Mouse (Mus musculus): ENCODE measurements around the gene Cpt2. TPM values are rescaled to one million over a fixed set of nuclear protein-coding genes. Genes with fewer than 3 reads are reported as not detected.

Cpt2 gene
- polyA plus RNA-seq, 1 experiment from 2014 or later, result 54.6 TPM

DNA sequence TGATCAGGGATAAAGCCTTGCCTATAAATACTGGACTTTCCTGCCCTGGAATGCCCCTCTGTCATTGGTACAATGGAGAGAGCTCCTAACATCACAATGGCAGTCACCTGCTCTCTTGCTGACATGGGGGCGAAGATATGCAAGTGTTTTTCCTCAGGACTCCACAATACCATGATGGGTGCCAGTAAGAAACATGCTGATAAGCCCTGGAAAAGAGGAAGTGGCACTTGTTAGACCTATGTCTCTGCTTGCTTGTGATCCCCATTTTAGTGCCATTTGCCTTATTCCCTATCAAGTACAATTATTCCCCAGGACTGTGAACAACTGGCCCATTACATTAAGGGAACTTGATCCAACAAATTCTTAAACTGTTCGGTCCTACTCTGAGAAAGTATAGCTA is 5.3 kb upstream of the Cpt2 start:
- Histone ChIP-seq H3K4me3 (replicated peaks; ENCODE audit: low read length) (no peak overlapping the region), H3K27me3 (ENCODE audit: control insufficient read depth, insufficient read depth, low read length) (no peaks in the 10 kb centered on the region), H3K4me2 (ENCODE audit: low read depth, low read length) (no peak overlapping the region), H3K9me3 (replicated peaks; ENCODE audit: control insufficient read depth, low read length) (no peaks in the 10 kb centered on the region), H3K4me1 (ENCODE audit: control insufficient read depth, insufficient read depth, low read length) (no peaks in the 10 kb centered on the region), H3K36me3 (ENCODE audit: control insufficient read depth, insufficient read depth, low read length) (no peaks in the 10 kb centered on the region), H3K27ac (ENCODE audit: low read length) (no peak overlapping the region), H3K9ac (ENCODE audit: low read length) (no peak overlapping the region)
- no peak for ATAC-seq (ENCODE audit: insufficient read depth, low FRiP score)
- 81% methylated on average over 2 of the region's 2 CpGs for WGBS

DNA sequence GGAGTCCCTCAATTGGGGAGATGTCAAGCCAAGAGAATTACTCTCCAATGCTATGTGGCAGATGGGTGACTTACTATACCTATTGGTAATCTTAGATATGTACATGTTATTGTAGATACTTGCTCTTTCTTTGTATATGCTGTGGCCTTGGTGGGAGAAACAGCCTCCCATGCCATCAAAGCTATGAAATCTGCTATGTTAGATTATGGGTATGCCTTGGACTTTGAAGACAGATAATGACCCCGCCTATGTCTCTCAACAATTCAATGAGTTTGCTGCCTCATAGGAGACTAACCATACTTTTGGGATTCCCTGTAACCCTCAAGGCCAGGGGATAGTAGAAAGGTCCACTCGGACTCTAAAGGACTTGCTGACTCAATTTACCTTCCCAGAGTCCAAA is 4.9 kb upstream of the Cpt2 start:
- H3K4me1 ChIP-seq (ENCODE audit: control insufficient read depth, insufficient read depth, low read length), result no peaks in the 10 kb centered on the region
- H3K4me2 ChIP-seq (ENCODE audit: low read depth, low read length), result no peak overlapping the region
- WGBS, result 55% methylated on average over 2 of the region's 2 CpGs
- H3K36me3 ChIP-seq (ENCODE audit: control insufficient read depth, insufficient read depth, low read length), result no peaks in the 10 kb centered on the region
- no peak overlapping the region for H3K27ac ChIP-seq (ENCODE audit: low read length)
- no peaks in the 10 kb centered on the region for H3K9me3 ChIP-seq (replicated peaks; ENCODE audit: control insufficient read depth, low read length)
- no peaks in the 10 kb centered on the region for H3K27me3 ChIP-seq (ENCODE audit: control insufficient read depth, insufficient read depth, low read length)
- no peak for ATAC-seq (ENCODE audit: insufficient read depth, low FRiP score)
- H3K9ac ChIP-seq (ENCODE audit: low read length), result no peak overlapping the region
- H3K4me3 ChIP-seq (replicated peaks; ENCODE audit: low read length), result no peak overlapping the region

DNA sequence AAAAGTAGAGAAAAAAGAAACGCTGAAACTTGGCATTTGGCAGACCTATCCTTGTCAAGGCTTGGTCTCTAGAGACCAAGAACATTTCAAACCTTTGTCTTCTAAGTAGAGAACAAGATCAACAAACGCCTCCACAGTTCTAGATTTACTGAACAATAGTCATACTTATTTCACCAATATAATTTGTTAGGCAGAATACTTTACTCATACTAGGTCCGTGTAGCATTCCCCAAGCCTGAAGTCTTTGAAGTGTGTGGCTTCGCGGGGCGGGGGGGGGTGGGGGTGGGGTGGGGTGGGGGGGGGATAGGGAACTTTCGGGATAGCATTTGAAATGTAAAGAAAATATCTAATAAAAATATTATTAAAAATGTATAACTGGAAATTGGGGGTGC is 389 bp upstream of the Cpt2 start:
- Histone ChIP-seq H3K4me1 (ENCODE audit: control insufficient read depth, insufficient read depth, low read length) (peaks cover 21% of the 10 kb centered on the region), H3K27me3 (ENCODE audit: control insufficient read depth, insufficient read depth, low read length) (no peaks in the 10 kb centered on the region), H3K9ac (ENCODE audit: low read length) (peak overlapping the region; percentile 95; the same call in 1 of the 2 replicates), H3K27ac (ENCODE audit: low read length) (peak overlapping the region; percentile 83), H3K36me3 (ENCODE audit: control insufficient read depth, insufficient read depth, low read length) (no peaks in the 10 kb centered on the region), H3K4me2 (ENCODE audit: low read depth, low read length) (peak overlapping the region; percentile 74), H3K4me3 (replicated peaks; ENCODE audit: low read length) (peak overlapping the region; percentile 88), H3K9me3 (replicated peaks; ENCODE audit: control insufficient read depth, low read length) (no peaks in the 10 kb centered on the region)
- WGBS, result 36% methylated on average over 7 of the region's 7 CpGs
- no peak for ATAC-seq (ENCODE audit: insufficient read depth, low FRiP score)

DNA sequence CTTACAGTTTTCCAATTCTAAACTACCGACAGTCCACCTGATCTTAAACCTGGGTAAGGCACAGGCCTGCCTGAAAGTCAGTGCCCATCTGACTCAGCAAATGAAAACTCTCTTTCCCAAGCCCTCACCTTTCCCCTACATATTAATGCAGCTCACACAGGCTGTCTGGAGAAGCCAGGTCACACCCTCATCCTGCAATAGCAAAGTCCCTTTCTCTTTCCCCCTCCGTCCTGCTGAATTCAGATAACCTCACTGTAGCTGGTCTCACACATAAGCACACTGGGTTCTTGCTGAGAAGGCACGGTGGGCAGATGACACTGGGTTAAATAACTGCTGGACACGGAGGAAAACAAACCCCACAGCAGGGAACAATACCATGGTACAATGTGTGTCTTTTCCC is 1.5 kb downstream of the Cpt2 start:
- Histone ChIP-seq H3K9me3 (replicated peaks; ENCODE audit: control insufficient read depth, low read length) (no peaks in the 10 kb centered on the region), H3K36me3 (ENCODE audit: control insufficient read depth, insufficient read depth, low read length) (no peaks in the 10 kb centered on the region), H3K4me1 (ENCODE audit: control insufficient read depth, insufficient read depth, low read length) (peaks cover 21% of the 10 kb centered on the region), H3K4me2 (ENCODE audit: low read depth, low read length) (peak overlapping the region; percentile 74), H3K4me3 (replicated peaks; ENCODE audit: low read length) (peak overlapping the region; percentile 88), H3K9ac (ENCODE audit: low read length) (peak overlapping the region; percentile 95), H3K27ac (ENCODE audit: low read length) (peak overlapping the region; percentile 83), H3K27me3 (ENCODE audit: control insufficient read depth, insufficient read depth, low read length) (no peaks in the 10 kb centered on the region)
- 52% methylated on average over 4 of the region's 4 CpGs for WGBS
- ATAC-seq (ENCODE audit: insufficient read depth, low FRiP score), result peak; percentile 45

DNA sequence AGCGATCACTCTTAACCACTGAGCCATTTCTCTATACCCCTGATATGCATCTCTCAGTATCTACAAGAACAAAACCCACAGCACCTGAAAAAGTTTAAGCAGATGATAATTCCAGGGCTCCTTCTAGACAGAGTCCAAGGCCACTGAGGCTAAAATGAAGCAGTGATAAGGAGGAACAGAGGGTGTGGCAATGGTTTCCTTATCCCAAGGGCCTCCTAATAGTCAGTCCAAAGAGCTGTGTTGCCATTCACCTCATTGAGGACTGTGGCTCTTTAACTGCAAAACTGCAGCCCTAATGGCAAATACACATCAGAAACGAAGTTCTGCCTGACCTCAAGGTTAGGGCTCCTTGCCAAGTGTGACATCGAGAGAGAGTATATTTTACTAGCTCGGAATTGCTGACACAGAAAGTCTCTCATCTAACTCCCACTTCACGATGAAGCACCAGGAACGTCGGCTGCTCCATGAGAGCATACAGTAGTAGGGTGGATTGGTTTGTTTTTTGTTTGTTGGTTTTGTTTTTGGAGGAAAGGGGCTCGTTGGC is 2.2 kb downstream of the Cpt2 start:
- no peak for ATAC-seq (ENCODE audit: insufficient read depth, low FRiP score)

DNA sequence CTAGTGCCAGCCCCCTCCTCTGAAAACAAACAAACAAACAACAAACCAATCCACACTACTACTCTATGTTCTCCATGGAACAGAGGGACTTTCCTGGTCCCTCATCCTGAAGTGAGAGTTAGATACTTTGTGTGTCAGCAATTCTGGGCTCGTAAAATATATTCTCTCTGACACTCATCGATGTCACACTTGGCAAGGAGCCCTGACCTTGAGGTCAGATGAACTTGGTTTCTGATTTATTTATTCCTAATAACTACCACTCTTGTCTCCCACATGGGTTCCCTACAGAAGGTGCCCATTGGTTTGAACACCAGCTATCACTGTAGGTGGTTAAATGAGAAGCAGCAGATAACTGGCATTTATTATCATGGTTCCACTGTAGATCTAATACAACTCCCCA is 3.1 kb downstream of the Cpt2 start:
- H3K27ac ChIP-seq (ENCODE audit: low read length), result no peak overlapping the region
- ATAC-seq (ENCODE audit: insufficient read depth, low FRiP score), result no peak
- no peak overlapping the region for H3K4me2 ChIP-seq (ENCODE audit: low read depth, low read length)
- 75% methylated on average over 2 of the region's 2 CpGs for WGBS
- no peak overlapping the region for H3K9ac ChIP-seq (ENCODE audit: low read length)
- no peaks in the 10 kb centered on the region for H3K9me3 ChIP-seq (replicated peaks; ENCODE audit: control insufficient read depth, low read length)
- no peaks in the 10 kb centered on the region for H3K27me3 ChIP-seq (ENCODE audit: control insufficient read depth, insufficient read depth, low read length)
- H3K4me1 ChIP-seq (ENCODE audit: control insufficient read depth, insufficient read depth, low read length), result peaks cover 21% of the 10 kb centered on the region
- H3K36me3 ChIP-seq (ENCODE audit: control insufficient read depth, insufficient read depth, low read length), result no peaks in the 10 kb centered on the region
- no peak overlapping the region for H3K4me3 ChIP-seq (replicated peaks; ENCODE audit: low read length)

More for the DNA sequence above, 2.2 kb downstream of the Cpt2 start:
- H3K27ac ChIP-seq (ENCODE audit: low read length), result peak overlapping the region; percentile 32; the same call in 1 of the 2 replicates
- 0 out of 2 replicates have a peak overlapping the region, but pooled peaks have one; percentile 3 for H3K9ac ChIP-seq (ENCODE audit: low read length)
- H3K9me3 ChIP-seq (replicated peaks; ENCODE audit: control insufficient read depth, low read length), result no peaks in the 10 kb centered on the region
- H3K27me3 ChIP-seq (ENCODE audit: control insufficient read depth, insufficient read depth, low read length), result no peaks in the 10 kb centered on the region
- peaks cover 21% of the 10 kb centered on the region for H3K4me1 ChIP-seq (ENCODE audit: control insufficient read depth, insufficient read depth, low read length)
- no peaks in the 10 kb centered on the region for H3K36me3 ChIP-seq (ENCODE audit: control insufficient read depth, insufficient read depth, low read length)
- H3K4me3 ChIP-seq (replicated peaks; ENCODE audit: low read length), result no peak overlapping the region
- peak overlapping the region; percentile 74; the same call in 1 of the 2 replicates for H3K4me2 ChIP-seq (ENCODE audit: low read depth, low read length)
- 54% methylated on average over 8 of the region's 8 CpGs for WGBS

DNA sequence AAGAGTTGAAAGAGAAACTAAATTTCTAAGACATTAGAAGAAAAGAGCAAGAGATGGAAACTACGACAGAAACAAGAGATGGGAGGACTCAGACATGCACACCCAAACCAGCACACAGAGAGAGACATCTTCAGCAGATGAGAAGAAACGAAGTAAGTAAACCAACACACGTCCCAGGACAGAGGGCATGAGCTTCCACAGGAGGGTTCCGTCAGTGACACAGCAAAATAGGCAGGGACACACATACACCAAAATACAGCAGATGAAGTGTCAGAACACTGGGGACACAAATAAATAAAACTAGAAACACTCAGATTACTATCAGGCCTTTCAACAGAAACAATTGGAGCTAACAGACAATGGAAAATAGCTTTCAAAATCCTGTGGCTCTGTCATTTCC is 13.4 kb downstream of the Cpt2 start:
- Histone ChIP-seq H3K27ac (ENCODE audit: low read length) (no peak overlapping the region), H3K9me3 (replicated peaks; ENCODE audit: control insufficient read depth, low read length) (no peaks in the 10 kb centered on the region), H3K4me3 (replicated peaks; ENCODE audit: low read length) (no peak overlapping the region), H3K36me3 (ENCODE audit: control insufficient read depth, insufficient read depth, low read length) (peaks cover 32% of the 10 kb centered on the region), H3K9ac (ENCODE audit: low read length) (no peak overlapping the region), H3K4me1 (ENCODE audit: control insufficient read depth, insufficient read depth, low read length) (no peaks in the 10 kb centered on the region), H3K27me3 (ENCODE audit: control insufficient read depth, insufficient read depth, low read length) (no peaks in the 10 kb centered on the region), H3K4me2 (ENCODE audit: low read depth, low read length) (no peak overlapping the region)
- WGBS, result 87% methylated on average over 4 of the region's 4 CpGs
- ATAC-seq (ENCODE audit: insufficient read depth, low FRiP score), result no peak

DNA sequence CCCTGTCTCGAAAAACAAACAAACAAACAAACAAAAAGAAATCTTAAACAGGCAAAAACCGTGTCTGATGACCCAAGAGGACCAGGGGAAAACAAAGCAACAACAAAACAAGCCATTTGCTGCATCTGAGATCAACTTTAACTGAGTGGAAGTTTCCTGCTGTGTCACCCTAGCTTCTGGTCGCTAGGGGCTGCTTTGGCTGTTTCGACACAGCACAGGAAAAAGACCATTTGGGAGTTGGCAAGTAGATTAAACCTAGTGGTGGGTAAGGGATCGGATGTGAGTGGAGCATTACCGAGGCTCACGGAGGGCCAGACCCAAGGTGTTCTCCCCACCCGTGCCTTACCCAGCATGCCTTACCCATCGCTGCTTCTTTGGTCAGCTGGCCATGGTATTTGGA is 16.8 kb downstream of the Cpt2 start:
- Histone ChIP-seq H3K4me3 (replicated peaks; ENCODE audit: low read length) (no peak overlapping the region), H3K27me3 (ENCODE audit: control insufficient read depth, insufficient read depth, low read length) (no peaks in the 10 kb centered on the region), H3K36me3 (ENCODE audit: control insufficient read depth, insufficient read depth, low read length) (peaks cover 22% of the 10 kb centered on the region; the same call in 1 of the 2 replicates), H3K27ac (ENCODE audit: low read length) (no peak overlapping the region), H3K9ac (ENCODE audit: low read length) (no peak overlapping the region), H3K4me1 (ENCODE audit: control insufficient read depth, insufficient read depth, low read length) (no peaks in the 10 kb centered on the region), H3K9me3 (replicated peaks; ENCODE audit: control insufficient read depth, low read length) (no peaks in the 10 kb centered on the region), H3K4me2 (ENCODE audit: low read depth, low read length) (no peak overlapping the region)
- no peak for ATAC-seq (ENCODE audit: insufficient read depth, low FRiP score)
- WGBS, result 93% methylated on average over 9 of the region's 9 CpGs

DNA sequence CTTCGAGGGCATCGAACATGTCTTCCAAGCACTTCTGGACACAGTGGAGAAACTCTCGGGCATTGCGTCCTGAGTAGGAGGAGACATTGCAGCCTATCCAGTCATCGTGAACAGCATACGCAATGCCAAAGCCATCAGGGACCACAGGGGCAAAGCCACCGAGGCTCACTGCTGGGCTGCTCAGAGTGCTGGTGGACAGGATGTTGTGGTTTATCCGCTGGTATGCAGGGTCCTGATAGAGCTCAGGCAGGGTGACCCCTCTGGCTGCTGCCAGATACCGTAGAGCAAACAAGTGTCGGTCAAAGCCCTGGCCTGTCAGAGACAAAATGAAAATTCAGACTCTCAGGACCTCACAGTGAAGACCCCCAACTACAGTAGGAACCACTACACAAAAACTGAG is 19.2 kb downstream of the Cpt2 start:
- Histone ChIP-seq H3K4me2 (ENCODE audit: low read depth, low read length) (no peak overlapping the region), H3K9me3 (replicated peaks; ENCODE audit: control insufficient read depth, low read length) (no peaks in the 10 kb centered on the region), H3K9ac (ENCODE audit: low read length) (no peak overlapping the region), H3K4me3 (replicated peaks; ENCODE audit: low read length) (no peak overlapping the region), H3K4me1 (ENCODE audit: control insufficient read depth, insufficient read depth, low read length) (no peaks in the 10 kb centered on the region), H3K27ac (ENCODE audit: low read length) (no peak overlapping the region), H3K36me3 (ENCODE audit: control insufficient read depth, insufficient read depth, low read length) (peaks cover 20% of the 10 kb centered on the region; the same call in 1 of the 2 replicates), H3K27me3 (ENCODE audit: control insufficient read depth, insufficient read depth, low read length) (no peaks in the 10 kb centered on the region)
- WGBS, result 81% methylated on average over 10 of the region's 10 CpGs
- no peak for ATAC-seq (ENCODE audit: insufficient read depth, low FRiP score)
